Mouse (Mus musculus): ENCODE measurements around the gene Fam168b.

Fam168b gene

GRCm38 (mm10) chr1:34842887-34843618 is at the start of gene Fam168b:
TSS of gene Fam168b (minus strand) at chr1:34843065.
- DNase-seq: peak; percentile 91 to 94

DNA sequence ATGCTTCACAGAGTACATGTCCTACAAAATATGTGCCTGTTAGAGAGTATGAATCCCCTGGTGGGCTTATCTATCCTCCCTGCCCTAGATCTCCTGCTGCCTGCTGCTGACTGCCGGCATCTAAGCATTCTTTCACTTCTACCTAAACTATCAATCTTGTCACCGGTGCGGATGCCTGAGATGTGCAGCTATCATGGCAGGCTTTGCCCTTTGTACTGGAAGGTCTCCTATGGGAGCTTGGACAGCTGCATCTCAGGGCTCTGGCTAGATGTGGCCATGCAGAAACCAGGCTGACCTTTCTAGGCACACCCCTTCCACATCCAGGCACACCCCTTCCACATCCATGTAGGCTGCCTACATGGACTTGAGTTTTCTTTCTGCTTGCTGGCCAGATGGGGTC is 49.6 kb upstream of the Fam168b start:
- no peak for DNase-seq

GRCm38 (mm10) chr1:34891559-34892289 is 48.9 kb upstream of the Fam168b start:
- peak; percentile 35 to 44 for DNase-seq

GRCm38 (mm10) chr1:34883776-34884175 is 40.9 kb upstream of the Fam168b start:
- no peak for DNase-seq

DNA sequence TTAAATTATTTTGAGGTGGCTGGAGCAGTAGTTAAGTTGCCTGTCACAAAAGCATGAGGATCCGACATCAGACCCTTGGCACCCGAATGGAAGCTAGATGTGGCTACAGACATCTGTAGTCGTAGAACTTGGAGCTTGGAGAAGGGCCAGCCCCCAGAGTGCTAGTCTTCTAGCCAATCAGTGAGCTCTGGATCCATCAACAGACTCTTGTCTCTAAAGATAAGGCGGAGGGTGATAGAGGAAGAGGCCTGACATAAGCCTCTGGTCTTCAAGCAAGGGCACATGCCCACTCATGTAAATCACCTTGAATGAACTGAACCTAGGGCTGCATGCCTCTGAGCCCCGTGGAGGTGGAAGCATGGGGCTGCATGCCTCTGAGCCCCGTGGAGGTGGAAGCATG is 36.7 kb upstream of the Fam168b start:
- no peak for DNase-seq

- no peak for DNase-seq
Measured at GRCm38 (mm10) chr1:34873551-34873950, 30.7 kb upstream of the Fam168b start.

GRCm38 (mm10) chr1:34871170-34871569 is 28.3 kb upstream of the Fam168b start:
- DNase-seq: no peak

DNA sequence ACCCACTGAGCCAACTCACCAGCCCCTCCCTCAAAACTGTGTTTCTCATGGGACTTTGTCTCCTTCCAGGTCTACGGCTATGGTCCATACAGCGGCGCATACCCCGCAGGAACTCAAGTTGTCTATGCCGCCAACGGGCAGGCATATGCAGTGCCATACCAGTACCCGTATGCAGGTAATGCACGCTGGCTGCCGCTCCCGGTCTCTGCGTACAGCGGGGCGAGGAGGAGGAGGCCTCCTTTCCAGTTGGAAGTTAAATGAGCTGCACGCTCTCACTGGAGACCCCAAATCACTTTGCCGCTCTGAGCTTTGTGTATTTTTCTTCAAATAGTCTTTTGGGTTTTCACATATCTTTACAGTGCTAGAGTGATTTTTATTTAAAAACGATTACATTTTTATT is 26.4 kb upstream of the Fam168b start:
- no peak for DNase-seq

DNA sequence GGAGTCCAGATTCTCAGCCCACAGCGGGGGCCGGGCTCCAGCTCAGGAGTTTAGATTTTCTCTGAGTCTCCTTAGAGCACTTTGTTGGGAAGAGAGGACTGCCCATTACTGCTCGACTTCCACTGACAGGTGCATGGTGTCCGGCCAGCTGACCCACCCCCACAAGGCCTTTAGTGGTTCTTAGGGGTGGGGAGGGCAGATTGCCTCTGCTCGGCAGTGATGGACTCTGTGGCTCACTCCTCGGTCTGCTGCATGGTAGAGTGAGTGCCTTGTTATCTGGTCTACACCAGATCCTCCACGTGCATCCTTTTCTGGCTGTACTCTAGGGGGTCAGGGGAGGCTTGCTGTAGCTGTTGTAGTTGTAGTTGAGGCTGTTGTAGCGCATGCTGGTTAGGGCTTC is 25.5 kb upstream of the Fam168b start:
- DNase-seq: no peak

- no peak for DNase-seq
Measured at GRCm38 (mm10) chr1:34867574-34867955, 24.7 kb upstream of the Fam168b start.

DNA sequence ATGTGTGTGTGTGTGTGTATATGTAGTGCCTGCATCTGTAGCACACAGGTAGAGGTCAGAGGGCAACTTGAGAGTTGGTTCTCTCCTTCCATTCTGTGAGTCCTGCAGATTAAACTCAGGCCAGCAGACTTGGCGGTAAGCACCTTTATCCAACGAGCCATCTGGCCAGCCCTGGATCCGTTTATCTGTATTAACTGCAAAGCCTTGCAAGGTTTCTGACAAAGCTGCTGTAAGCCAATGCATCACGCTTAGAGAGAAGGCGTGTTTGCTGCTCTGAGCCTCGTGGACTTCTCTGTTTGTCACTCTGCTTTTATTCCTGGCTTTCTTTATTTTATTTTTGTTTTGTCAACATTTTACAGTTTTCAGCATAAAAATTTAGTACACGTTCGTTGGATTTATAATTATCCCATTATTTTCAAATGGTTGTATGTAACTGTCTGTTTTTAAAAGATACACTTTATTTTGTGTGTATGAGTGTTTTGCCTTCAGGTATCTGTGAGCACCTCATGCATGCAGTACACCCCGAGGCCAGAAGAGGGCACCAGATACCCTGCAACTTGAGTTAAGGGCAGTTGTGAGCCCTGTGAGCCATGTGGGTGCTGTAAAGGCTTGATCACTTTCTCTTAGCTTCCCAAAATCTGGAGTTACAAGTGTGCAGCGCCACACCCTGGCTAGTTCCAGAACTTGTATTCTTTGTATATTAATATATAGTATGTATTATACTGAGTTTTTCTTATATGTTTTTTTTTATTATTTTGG is 24.1 kb upstream of the Fam168b start:
- peak; percentile 88 to 92 for DNase-seq

GRCm38 (mm10) chr1:34865866-34866265 is 23.0 kb upstream of the Fam168b start:
- no peak for DNase-seq

GRCm38 (mm10) chr1:34864243-34864642 is 21.4 kb upstream of the Fam168b start:
- peak in 1 of 2 experiments; percentile 38 for DNase-seq

DNA sequence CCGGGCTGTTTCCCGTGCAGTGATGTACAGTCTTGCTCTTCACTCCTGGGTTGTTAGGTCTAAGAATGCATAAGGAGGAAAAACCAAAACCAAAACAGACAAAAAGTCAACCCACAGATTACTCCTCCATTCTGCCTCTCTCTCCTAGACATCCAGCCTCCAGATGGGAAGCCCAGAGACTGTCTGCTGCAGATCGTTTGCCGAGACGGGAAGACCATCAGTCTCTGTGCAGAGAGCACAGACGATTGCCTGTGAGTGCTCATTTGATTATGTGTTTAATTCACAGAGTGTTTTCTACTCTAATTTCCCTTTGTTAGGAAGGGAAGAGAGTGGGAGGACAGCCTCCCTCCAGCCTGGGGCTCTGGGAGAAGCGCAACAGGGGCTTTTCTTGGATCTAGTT is 20.5 kb upstream of the Fam168b start:
- no peak for DNase-seq

DNA sequence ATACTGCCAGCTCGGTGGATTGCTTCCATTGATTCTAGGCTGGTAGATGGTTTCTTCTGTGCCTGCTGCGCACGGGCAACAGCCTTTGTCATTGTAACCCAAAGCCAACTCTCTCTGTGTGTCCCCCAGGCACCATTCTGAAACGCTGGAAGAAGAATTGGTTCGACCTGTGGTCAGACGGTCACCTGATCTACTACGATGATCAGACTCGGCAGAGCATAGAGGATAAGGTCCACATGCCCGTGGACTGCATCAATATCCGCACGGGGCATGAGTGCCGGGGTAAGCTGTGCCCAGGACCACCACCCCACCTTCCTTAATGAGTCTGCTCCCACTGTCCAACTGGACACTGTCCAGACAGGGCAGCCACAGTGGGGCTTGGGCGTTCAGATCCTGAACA is 20.0 kb upstream of the Fam168b start:
- DNase-seq: no peak

DNA sequence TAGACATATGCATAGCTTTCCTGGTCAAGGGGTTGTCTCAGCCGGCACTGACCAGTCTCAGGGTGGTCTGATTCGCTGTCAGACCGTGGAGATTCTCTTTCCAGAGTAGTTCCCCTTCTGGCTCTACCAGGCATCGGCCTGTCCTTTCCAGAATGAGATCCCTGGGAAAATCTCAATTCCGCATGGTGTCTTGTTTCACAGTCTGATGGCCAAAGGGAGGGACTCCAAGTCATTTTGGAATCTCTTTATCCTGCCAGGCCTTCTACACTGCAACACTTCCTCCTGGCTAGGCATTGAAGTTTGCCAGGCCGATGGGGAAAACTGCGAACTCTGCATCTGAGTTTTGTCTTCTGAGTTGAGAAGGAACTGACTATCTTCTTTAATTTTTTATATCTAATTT is 17.3 kb upstream of the Fam168b start:
- no peak for DNase-seq

DNA sequence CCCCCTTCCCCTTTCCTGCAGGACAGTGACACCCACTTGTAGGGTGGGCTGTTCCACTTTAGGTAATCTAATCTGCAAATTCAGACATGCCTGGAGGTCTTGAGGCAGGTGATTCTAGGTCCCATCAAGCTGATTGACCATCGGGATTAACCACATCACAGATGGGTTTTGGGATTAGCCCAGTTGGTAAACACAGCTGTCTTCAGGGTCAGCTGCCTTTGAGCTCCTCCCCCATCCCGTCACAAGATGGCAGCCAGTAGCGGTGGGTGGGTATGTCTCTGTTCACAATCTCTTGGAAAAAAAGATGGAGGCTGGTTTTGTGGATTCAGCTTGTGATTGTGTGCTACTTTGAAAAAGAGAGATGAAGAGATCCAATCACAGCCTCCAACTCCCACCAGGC is 16.9 kb upstream of the Fam168b start:
- no peak for DNase-seq

DNA sequence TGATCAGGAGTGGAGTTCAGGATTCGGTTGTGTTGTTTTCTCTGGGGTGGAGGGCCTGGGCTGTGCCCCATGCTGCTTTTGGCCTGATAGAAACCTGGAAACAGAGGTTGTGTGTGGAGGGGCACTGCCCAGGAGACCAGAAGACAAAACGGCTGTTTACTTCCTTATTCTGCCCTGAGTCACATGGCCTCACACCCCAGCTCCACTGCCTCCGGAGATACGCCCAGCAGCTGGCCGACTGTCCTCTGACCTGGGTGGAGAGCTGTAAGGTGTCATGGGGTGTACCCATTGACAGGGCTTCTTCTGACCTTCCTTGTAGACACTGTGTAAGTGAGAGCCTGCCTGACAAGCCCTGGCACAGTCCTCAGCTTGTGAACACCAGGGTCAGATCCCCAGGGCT is 15.8 kb upstream of the Fam168b start:
- peak; percentile 35 to 44 for DNase-seq

- DNase-seq: no peak
Measured at GRCm38 (mm10) chr1:34855056-34855739, 12.3 kb upstream of the Fam168b start.

DNA sequence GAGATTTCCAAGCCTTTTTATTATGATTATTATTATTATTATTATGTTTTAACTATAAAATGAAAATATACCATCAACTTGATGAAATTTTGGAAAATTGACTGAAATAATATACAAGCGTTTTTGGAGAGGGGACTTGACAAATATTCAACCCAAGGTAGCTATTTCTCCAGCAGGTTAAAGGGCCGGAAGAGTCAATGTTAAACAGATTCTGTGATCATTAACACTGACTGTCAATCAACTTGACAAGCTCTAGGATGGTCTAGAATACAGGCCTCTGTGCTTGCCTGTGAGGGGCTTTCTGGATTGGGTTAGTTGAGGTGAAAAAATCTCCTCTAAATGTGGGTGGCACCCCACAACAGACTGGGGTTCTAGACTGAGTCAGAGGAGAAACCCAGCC is 10.9 kb upstream of the Fam168b start:
- no peak for DNase-seq

GRCm38 (mm10) chr1:34852116-34852878 is 9.4 kb upstream of the Fam168b start:
- no peak for DNase-seq

DNA sequence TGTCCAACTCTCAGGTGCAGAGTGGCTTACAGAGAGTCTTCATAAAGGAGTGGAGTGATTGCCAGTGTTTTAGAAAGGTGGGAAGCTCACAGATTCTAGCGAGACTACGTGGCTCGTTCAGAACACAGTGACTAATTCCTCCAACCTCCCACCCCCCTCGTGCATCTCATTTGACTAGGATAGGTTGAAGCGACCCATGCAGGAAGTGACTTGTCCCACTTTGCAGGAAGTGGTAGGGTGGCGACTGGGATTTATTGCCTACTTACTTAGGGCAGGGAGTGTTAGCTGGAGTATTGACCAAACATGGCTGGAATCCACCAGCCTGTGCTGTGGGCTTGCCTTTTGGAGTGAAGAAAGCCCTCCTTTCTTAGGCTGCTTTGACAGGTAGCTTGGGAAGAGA is 8.7 kb upstream of the Fam168b start:
- DNase-seq: peak; percentile 41 to 58
